Mouse (Mus musculus): Measurements from ENCODE around the gene Barx1. TPM values are rescaled to one million over a fixed set of nuclear protein-coding genes. Genes with fewer than 3 reads are reported as not detected.
A peak's percentile ranks its signal among the peaks of the same experiment; 100 is the strongest.

Barx1 gene
- 0.46 TPM in 1 of 2 replicates, not detected in the other for polyA plus RNA-seq (2014; fragmentation: Nextera tagmentation; extraction: Ambion mirVana)

DNA sequence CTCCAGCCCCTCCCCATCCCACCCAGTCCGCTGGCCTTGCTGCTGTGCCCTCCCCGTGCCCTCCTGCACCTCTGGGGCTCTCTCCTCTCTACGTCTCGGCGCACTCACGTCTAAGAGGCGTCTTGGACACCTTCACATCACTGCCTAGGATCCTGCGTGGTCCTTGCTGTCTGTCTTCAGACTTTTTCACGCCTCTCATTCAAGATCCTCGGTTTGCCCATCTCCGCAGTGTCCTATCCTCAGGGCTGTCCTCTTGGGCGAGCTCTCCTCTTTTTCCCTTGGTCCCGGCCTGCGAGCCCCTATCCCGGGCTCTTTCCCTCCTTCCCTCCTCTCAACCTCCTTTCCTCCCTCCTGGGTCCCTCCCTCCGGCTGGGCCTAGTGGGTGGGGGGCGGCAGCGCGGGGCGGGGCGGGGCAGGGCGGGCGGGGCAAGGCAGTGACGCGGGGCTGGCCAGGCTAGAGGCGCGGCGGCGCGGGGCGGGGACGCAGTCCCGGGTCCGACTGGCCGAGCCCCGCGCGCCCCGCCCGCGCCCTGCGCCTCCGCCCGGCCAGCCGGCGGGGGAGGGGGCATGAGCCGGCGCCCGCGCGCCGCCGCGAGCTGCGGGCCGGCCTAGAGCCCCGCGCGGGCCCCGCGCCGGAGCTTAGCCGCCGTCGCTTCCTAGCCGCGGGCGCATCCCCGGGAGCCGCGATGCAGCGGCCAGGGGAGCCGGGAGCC, at the start of gene Barx1:
TSS of gene Barx1 (plus strand) at position 568 of the 713 bp plus-strand sequence.
- Histone ChIP-seq H3K9me3 (ENCODE audit: control insufficient read depth, low read length) (no peaks in the 10 kb centered on the region), H3K27ac (ENCODE audit: low read depth, low read length) (no peak within 1 kb of the TSS), H3K4me1 (ENCODE audit: control insufficient read depth, insufficient read depth, low read length) (peaks cover 16% of the 10 kb centered on the region; the same call in 1 of the 2 replicates), H3K4me2 (replicated peaks; ENCODE audit: low read depth, low read length) (peak within 1 kb of the TSS; percentile 92), H3K4me3 (ENCODE audit: low read length) (peak within 1 kb of the TSS; percentile 49), H3K9ac (ENCODE audit: low read depth, low read length) (peak within 1 kb of the TSS; percentile 45), H3K27me3 (ENCODE audit: control insufficient read depth, insufficient read depth, low read length) (peaks cover 96% of the 10 kb centered on the region), H3K36me3 (ENCODE audit: control insufficient read depth, insufficient read depth, low read length) (no peaks in the 10 kb centered on the region)
- peak; percentile 69 for ATAC-seq (ENCODE audit: low FRiP score, low TSS enrichment)
- under 1% methylated on average over 65 of the region's 73 CpGs for WGBS

DNA sequence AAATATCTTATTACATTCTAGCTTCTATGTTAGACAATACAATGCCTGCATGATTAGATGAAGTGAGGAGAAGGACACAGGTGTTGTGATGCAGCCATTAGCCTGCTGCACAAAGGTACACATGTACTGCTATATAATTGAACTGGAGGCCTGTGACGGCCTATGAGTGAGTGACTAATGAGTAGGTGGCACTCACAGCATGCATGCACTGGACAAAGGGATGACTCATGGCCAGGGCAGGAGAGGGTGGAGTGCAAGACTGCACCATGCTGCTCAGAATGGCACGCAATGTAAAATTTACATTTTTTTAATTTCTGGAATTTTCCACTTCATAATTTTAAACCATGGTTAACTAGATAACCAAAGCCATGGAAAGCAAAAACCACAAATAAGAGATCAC, 48.3 kb upstream of the Barx1 start:
- H3K9me3 ChIP-seq (ENCODE audit: control insufficient read depth, low read length) = peaks cover 16% of the 10 kb centered on the region
- no peak for ATAC-seq (ENCODE audit: low FRiP score, low TSS enrichment)
- 92% methylated on average over 2 of the region's 2 CpGs for WGBS

DNA sequence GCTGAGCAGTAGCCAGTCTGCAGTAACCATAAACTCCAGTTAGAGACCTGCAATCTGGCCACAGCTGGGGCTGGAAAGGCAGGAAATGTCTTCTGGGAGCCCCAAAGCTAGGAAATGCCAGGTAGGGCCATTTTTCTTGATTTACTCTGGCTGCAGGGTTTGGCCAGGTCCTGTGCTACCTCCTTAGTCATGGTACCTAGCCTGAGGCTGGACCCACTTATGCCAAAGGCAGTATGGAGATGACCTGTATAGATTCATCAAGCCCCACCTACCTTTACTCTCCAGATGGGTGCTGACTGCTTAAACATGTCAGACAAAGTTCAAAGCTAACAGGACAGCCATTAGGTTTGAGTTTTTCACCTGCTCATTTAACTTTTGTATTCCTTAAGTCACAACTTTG, 45.0 kb upstream of the Barx1 start:
- Histone ChIP-seq H3K36me3 (ENCODE audit: control insufficient read depth, insufficient read depth, low read length) (no peaks in the 10 kb centered on the region), H3K27me3 (ENCODE audit: control insufficient read depth, insufficient read depth, low read length) (no peaks in the 10 kb centered on the region), H3K4me2 (replicated peaks; ENCODE audit: low read depth, low read length) (no peak overlapping the region), H3K9me3 (ENCODE audit: control insufficient read depth, low read length) (peaks cover 16% of the 10 kb centered on the region), H3K4me1 (ENCODE audit: control insufficient read depth, insufficient read depth, low read length) (no peaks in the 10 kb centered on the region), H3K9ac (ENCODE audit: low read depth, low read length) (no peak overlapping the region), H3K4me3 (ENCODE audit: low read length) (no peak overlapping the region), H3K27ac (ENCODE audit: low read depth, low read length) (no peak overlapping the region)
- ATAC-seq (ENCODE audit: low FRiP score, low TSS enrichment) = no peak

More for the DNA sequence above, 48.3 kb upstream of the Barx1 start:
- Histone ChIP-seq H3K4me1 (ENCODE audit: control insufficient read depth, insufficient read depth, low read length) (no peaks in the 10 kb centered on the region), H3K4me2 (replicated peaks; ENCODE audit: low read depth, low read length) (no peak overlapping the region), H3K27me3 (ENCODE audit: control insufficient read depth, insufficient read depth, low read length) (no peaks in the 10 kb centered on the region), H3K36me3 (ENCODE audit: control insufficient read depth, insufficient read depth, low read length) (no peaks in the 10 kb centered on the region), H3K9ac (ENCODE audit: low read depth, low read length) (no peak overlapping the region), H3K27ac (ENCODE audit: low read depth, low read length) (no peak overlapping the region), H3K4me3 (ENCODE audit: low read length) (no peak overlapping the region)

DNA sequence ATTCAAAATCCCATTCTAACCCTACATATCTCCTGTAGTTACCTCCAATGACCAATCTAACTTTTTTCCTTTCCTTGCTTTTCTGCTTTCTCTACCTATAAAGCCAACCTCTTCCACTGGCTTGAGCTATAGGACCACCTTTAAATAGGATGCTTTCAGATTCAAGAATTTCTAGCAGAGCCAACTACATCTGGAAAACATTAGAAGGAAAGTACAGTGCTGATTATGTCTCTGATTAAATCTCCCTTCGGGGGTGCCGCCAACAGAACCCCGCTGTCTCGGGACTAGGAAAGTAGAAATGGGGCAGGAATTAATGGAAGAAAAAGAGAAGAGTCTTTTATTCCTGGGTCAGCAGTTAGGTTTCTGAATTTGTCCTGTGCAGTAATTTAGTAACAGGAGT, 43.9 kb upstream of the Barx1 start:
- Histone ChIP-seq H3K4me3 (ENCODE audit: low read length) (no peak overlapping the region), H3K27ac (ENCODE audit: low read depth, low read length) (no peak overlapping the region), H3K4me2 (replicated peaks; ENCODE audit: low read depth, low read length) (no peak overlapping the region), H3K9ac (ENCODE audit: low read depth, low read length) (no peak overlapping the region), H3K4me1 (ENCODE audit: control insufficient read depth, insufficient read depth, low read length) (no peaks in the 10 kb centered on the region), H3K36me3 (ENCODE audit: control insufficient read depth, insufficient read depth, low read length) (no peaks in the 10 kb centered on the region), H3K27me3 (ENCODE audit: control insufficient read depth, insufficient read depth, low read length) (no peaks in the 10 kb centered on the region), H3K9me3 (ENCODE audit: control insufficient read depth, low read length) (peaks cover 16% of the 10 kb centered on the region)
- ATAC-seq (ENCODE audit: low FRiP score, low TSS enrichment) = no peak
- 84% methylated on average over 4 of the region's 4 CpGs for WGBS

DNA sequence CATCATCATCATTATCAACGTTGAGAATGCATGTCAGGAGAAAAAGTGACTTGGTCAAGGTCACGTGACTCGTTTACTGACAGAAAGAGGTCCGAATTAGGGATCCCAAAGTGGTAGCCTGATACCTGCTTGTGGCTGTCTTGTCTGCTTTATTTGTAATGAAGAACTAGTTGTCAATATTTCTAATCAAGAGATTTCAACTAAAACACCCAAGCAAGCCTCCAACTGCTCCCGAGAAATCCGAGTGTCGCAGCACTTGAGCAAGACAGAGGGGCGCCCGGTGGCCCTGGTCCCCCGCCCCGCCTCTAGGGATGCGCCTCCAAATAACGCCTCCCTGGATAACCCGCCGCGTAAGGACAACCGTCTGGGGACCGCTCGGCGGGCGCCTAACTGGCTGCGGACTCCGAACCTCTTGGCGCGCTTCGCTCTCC, 37.8 kb upstream of the Barx1 start:
- Histone ChIP-seq H3K9me3 (ENCODE audit: control insufficient read depth, low read length) (no peaks in the 10 kb centered on the region), H3K36me3 (ENCODE audit: control insufficient read depth, insufficient read depth, low read length) (no peaks in the 10 kb centered on the region), H3K27me3 (ENCODE audit: control insufficient read depth, insufficient read depth, low read length) (no peaks in the 10 kb centered on the region), H3K4me1 (ENCODE audit: control insufficient read depth, insufficient read depth, low read length) (no peaks in the 10 kb centered on the region), H3K4me3 (ENCODE audit: low read length) (peak overlapping the region; percentile 76), H3K9ac (ENCODE audit: low read depth, low read length) (peak overlapping the region; percentile 88), H3K4me2 (replicated peaks; ENCODE audit: low read depth, low read length) (peak overlapping the region; percentile 85), H3K27ac (ENCODE audit: low read depth, low read length) (peak overlapping the region; percentile 61; the same call in 1 of the 2 replicates)
- 3% methylated on average over 26 of the region's 26 CpGs for WGBS
- ATAC-seq (ENCODE audit: low FRiP score, low TSS enrichment) = peak; percentile 87

DNA sequence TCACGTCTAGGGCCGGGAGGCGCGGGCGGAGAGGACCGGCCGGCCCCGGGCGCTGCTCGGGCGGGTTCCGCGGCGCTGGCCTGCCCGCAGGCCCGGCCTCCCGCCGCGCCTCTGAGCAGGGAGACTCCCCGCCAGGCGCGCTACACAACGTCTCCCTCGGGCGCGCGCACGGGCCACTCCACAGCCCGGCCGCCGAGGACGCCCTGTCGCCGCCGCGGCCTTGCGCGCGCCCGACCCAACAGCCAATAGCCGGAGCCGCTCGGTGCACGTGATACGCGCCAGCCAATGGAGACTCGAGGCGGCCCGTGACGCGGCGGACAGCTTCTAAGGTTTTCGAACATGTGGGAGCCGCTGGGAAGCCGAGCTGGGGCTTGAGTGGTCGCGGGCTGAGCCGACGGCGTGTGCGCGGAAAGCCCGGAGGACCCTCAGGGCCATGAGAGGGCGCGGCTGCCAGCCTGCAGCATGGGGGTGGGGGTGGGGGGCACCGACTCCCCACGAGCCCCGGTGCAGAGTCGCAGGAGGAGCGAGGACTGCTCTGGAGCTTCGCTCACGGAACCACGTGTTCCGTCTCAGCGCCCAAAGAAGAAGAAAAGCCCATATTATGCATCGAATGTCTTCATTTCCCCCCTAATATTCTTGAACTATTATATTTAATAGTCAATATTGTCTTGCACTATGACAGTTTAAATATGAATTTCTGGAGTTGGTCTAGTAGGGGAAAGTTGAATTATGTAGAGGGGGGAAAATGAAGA, 37.2 kb upstream of the Barx1 start, which contains the start of gene Ptpdc1:
TSS of gene Ptpdc1 (minus strand) at position 232 of the 752 bp plus-strand sequence.
- Histone ChIP-seq H3K9me3 (ENCODE audit: control insufficient read depth, low read length) (no peaks in the 10 kb centered on the region), H3K27me3 (ENCODE audit: control insufficient read depth, insufficient read depth, low read length) (no peaks in the 10 kb centered on the region), H3K36me3 (ENCODE audit: control insufficient read depth, insufficient read depth, low read length) (no peaks in the 10 kb centered on the region), H3K9ac (ENCODE audit: low read depth, low read length) (peak within 1 kb of the TSS; percentile 88), H3K4me3 (ENCODE audit: low read length) (peak within 1 kb of the TSS; percentile 76), H3K4me2 (replicated peaks; ENCODE audit: low read depth, low read length) (peak within 1 kb of the TSS; percentile 85), H3K27ac (ENCODE audit: low read depth, low read length) (peak within 1 kb of the TSS; percentile 61), H3K4me1 (ENCODE audit: control insufficient read depth, insufficient read depth, low read length) (no peaks in the 10 kb centered on the region)
- 3% methylated on average over 56 of the region's 76 CpGs for WGBS
- peak; percentile 99 for ATAC-seq (ENCODE audit: low FRiP score, low TSS enrichment)

DNA sequence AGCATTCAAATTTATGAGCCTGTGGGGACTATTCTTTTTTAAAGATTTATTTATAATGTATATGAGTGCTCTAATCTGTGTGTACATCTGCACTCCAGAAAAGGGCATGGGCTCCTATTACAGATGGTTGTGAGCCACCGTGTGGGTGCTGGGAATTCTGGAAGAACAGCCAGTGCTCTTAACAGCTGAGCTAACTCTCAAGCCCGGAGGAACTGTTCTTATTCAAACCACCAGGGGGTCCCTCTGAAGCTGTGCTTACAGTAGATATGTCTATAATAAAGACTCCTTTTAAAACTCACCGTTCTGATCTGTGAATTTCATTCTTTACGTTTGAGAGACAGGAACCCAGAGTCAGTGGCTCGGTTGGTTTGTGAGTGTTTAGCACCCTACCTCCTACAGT, 31.1 kb upstream of the Barx1 start:
- Histone ChIP-seq H3K9me3 (ENCODE audit: control insufficient read depth, low read length) (no peaks in the 10 kb centered on the region), H3K4me2 (replicated peaks; ENCODE audit: low read depth, low read length) (no peak overlapping the region), H3K27ac (ENCODE audit: low read depth, low read length) (no peak overlapping the region), H3K36me3 (ENCODE audit: control insufficient read depth, insufficient read depth, low read length) (no peaks in the 10 kb centered on the region), H3K4me1 (ENCODE audit: control insufficient read depth, insufficient read depth, low read length) (no peaks in the 10 kb centered on the region), H3K27me3 (ENCODE audit: control insufficient read depth, insufficient read depth, low read length) (no peaks in the 10 kb centered on the region), H3K9ac (ENCODE audit: low read depth, low read length) (no peak overlapping the region), H3K4me3 (ENCODE audit: low read length) (no peak overlapping the region)
- WGBS = 84% methylated on average over 5 of the region's 5 CpGs
- no peak for ATAC-seq (ENCODE audit: low FRiP score, low TSS enrichment)

DNA sequence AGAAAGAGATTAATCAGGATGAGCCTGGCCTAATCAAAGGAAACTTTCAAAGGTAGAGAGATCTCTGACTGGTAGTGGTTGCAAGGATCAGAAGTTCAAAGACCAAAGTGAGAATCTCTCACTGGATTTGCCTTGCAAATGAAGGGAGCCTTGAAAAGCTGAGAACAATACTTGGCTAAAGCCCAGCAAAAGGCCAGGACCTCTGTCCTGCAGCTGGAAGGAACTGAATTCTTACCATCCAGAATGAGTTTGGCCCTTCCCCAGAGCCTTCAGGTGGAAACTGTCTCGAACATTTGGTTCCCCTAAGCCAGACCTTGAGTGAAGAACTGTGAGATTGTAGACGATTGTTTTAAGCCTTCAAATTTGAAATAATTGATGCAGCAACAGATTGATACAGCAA, 25.1 kb upstream of the Barx1 start:
- Histone ChIP-seq H3K27me3 (ENCODE audit: control insufficient read depth, insufficient read depth, low read length) (no peaks in the 10 kb centered on the region), H3K9me3 (ENCODE audit: control insufficient read depth, low read length) (no peaks in the 10 kb centered on the region), H3K36me3 (ENCODE audit: control insufficient read depth, insufficient read depth, low read length) (no peaks in the 10 kb centered on the region), H3K4me1 (ENCODE audit: control insufficient read depth, insufficient read depth, low read length) (no peaks in the 10 kb centered on the region), H3K27ac (ENCODE audit: low read depth, low read length) (no peak overlapping the region), H3K4me2 (replicated peaks; ENCODE audit: low read depth, low read length) (no peak overlapping the region), H3K4me3 (ENCODE audit: low read length) (no peak overlapping the region), H3K9ac (ENCODE audit: low read depth, low read length) (no peak overlapping the region)
- ATAC-seq (ENCODE audit: low FRiP score, low TSS enrichment) = no peak
- 60% methylated on average over 2 of the region's 2 CpGs for WGBS

DNA sequence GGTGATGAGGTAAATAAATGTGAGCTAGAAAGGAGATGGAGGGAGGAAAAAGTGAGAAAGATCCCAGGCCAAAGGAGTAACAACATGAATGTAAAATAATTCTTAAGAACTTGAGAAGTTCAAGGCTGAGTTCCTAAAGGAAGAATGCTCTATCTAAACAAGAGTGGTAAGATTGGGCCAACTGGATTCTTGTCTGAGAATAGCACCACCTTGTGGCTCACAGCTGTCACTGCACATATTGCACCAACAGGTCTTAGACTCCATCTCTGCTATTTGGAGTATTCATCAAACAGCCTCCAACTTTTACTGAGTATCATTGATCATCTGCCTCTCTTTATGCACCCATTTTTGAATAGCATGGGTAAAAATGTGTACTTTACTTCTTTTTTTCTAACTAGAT, 23.2 kb upstream of the Barx1 start:
- H3K4me3 ChIP-seq (ENCODE audit: low read length) = no peak overlapping the region
- H3K27me3 ChIP-seq (ENCODE audit: control insufficient read depth, insufficient read depth, low read length) = no peaks in the 10 kb centered on the region
- no peaks in the 10 kb centered on the region for H3K36me3 ChIP-seq (ENCODE audit: control insufficient read depth, insufficient read depth, low read length)
- H3K4me2 ChIP-seq (replicated peaks; ENCODE audit: low read depth, low read length) = no peak overlapping the region
- no peak overlapping the region for H3K27ac ChIP-seq (ENCODE audit: low read depth, low read length)
- H3K9me3 ChIP-seq (ENCODE audit: control insufficient read depth, low read length) = no peaks in the 10 kb centered on the region
- no peaks in the 10 kb centered on the region for H3K4me1 ChIP-seq (ENCODE audit: control insufficient read depth, insufficient read depth, low read length)
- H3K9ac ChIP-seq (ENCODE audit: low read depth, low read length) = no peak overlapping the region
- no peak for ATAC-seq (ENCODE audit: low FRiP score, low TSS enrichment)
